Mouse (Mus musculus): ENCODE measurements around the gene Kif28. TPM values are rescaled to one million over a fixed set of nuclear protein-coding genes. Genes with fewer than 3 reads are reported as not detected.
"Not testable (repeated sequence)": the region's sequence is repeated elsewhere in the genome, so short reads cannot be mapped to it uniquely, and the experiment has no call there.

The Kif28 gene
- polyA plus RNA-seq, 1 experiment from 2014 or later: not detected

- no peak overlapping the region for H3K27ac ChIP-seq (ENCODE audit: low read length)
Observed at GRCm38 (mm10) chr1:179743593-179744193, 1.4 kb downstream of the Kif28 start.

GRCm38 (mm10) chr1:179736483-179736882, 8.6 kb downstream of the Kif28 start:
- Histone ChIP-seq H3K4me2 (ENCODE audit: low read depth, low read length) (no peak overlapping the region), H3K27ac (ENCODE audit: low read length) (no peak overlapping the region), H3K9me3 (replicated peaks; ENCODE audit: control insufficient read depth, low read length) (no peaks in the 10 kb centered on the region), H3K36me3 (ENCODE audit: control insufficient read depth, insufficient read depth) (no peaks in the 10 kb centered on the region), H3K4me3 (ENCODE audit: low read depth, low read length) (no peak overlapping the region), H3K4me1 (ENCODE audit: control insufficient read depth, low read depth, low read length) (no peaks in the 10 kb centered on the region), H3K27me3 (ENCODE audit: control insufficient read depth, insufficient read depth, low read depth, low read length) (no peaks in the 10 kb centered on the region), H3K9ac (ENCODE audit: low read depth, low read length) (no peak overlapping the region)
- 58% methylated on average over 3 of the region's 3 CpGs for WGBS (ENCODE audit: insufficient replicate concordance)
- no peak for ATAC-seq (ENCODE audit: low read depth)

More at GRCm38 (mm10) chr1:179743593-179744193, 1.4 kb downstream of the Kif28 start:
- peaks cover 31% of the 10 kb centered on the region for H3K36me3 ChIP-seq (ENCODE audit: control insufficient read depth, insufficient read depth)
- peak; percentile 40 for ATAC-seq (ENCODE audit: low read depth)
- H3K4me3 ChIP-seq (ENCODE audit: low read depth, low read length): no peak overlapping the region
- no peak overlapping the region for H3K4me2 ChIP-seq (ENCODE audit: low read depth, low read length)
- no peak overlapping the region for H3K9ac ChIP-seq (ENCODE audit: low read depth, low read length)
- no peaks in the 10 kb centered on the region for H3K4me1 ChIP-seq (ENCODE audit: control insufficient read depth, low read depth, low read length)
- no peaks in the 10 kb centered on the region for H3K27me3 ChIP-seq (ENCODE audit: control insufficient read depth, insufficient read depth, low read depth, low read length)
- H3K9me3 ChIP-seq (replicated peaks; ENCODE audit: control insufficient read depth, low read length): no peaks in the 10 kb centered on the region
- WGBS (ENCODE audit: insufficient replicate concordance): 75% methylated on average over 4 of the region's 4 CpGs

GRCm38 (mm10) chr1:179734500-179735474, 10.3 kb downstream of the Kif28 start:
- Histone ChIP-seq H3K27ac (ENCODE audit: low read length) (no peak overlapping the region), H3K36me3 (ENCODE audit: control insufficient read depth, insufficient read depth) (no peaks in the 10 kb centered on the region), H3K9ac (ENCODE audit: low read depth, low read length) (no peak overlapping the region), H3K4me2 (ENCODE audit: low read depth, low read length) (no peak overlapping the region), H3K4me1 (ENCODE audit: control insufficient read depth, low read depth, low read length) (no peaks in the 10 kb centered on the region), H3K9me3 (replicated peaks; ENCODE audit: control insufficient read depth, low read length) (no peaks in the 10 kb centered on the region), H3K4me3 (ENCODE audit: low read depth, low read length) (no peak overlapping the region), H3K27me3 (ENCODE audit: control insufficient read depth, insufficient read depth, low read depth, low read length) (no peaks in the 10 kb centered on the region)
- 18% methylated on average over 15 of the region's 15 CpGs for WGBS (ENCODE audit: insufficient replicate concordance)
- no peak for ATAC-seq (ENCODE audit: low read depth)

- Histone ChIP-seq H3K9ac (ENCODE audit: low read depth, low read length) (no peak overlapping the region), H3K27me3 (ENCODE audit: control insufficient read depth, insufficient read depth, low read depth, low read length) (no peaks in the 10 kb centered on the region), H3K4me1 (ENCODE audit: control insufficient read depth, low read depth, low read length) (no peaks in the 10 kb centered on the region), H3K4me2 (ENCODE audit: low read depth, low read length) (no peak overlapping the region), H3K27ac (ENCODE audit: low read length) (no peak overlapping the region), H3K9me3 (replicated peaks; ENCODE audit: control insufficient read depth, low read length) (no peaks in the 10 kb centered on the region), H3K4me3 (ENCODE audit: low read depth, low read length) (no peak overlapping the region), H3K36me3 (ENCODE audit: control insufficient read depth, insufficient read depth) (no peaks in the 10 kb centered on the region)
- no peak for ATAC-seq (ENCODE audit: low read depth)
- 75% methylated on average over 3 of the region's 3 CpGs for WGBS (ENCODE audit: insufficient replicate concordance)
Observed at GRCm38 (mm10) chr1:179731391-179731790, 13.7 kb downstream of the Kif28 start.

- H3K27me3 ChIP-seq (ENCODE audit: control insufficient read depth, insufficient read depth, low read depth, low read length): no peaks in the 10 kb centered on the region
- no peaks in the 10 kb centered on the region for H3K9me3 ChIP-seq (replicated peaks; ENCODE audit: control insufficient read depth, low read length)
- no peak overlapping the region for H3K9ac ChIP-seq (ENCODE audit: low read depth, low read length)
- H3K4me1 ChIP-seq (ENCODE audit: control insufficient read depth, low read depth, low read length): no peaks in the 10 kb centered on the region
- no peak overlapping the region for H3K27ac ChIP-seq (ENCODE audit: low read length)
- H3K36me3 ChIP-seq (ENCODE audit: control insufficient read depth, insufficient read depth): no peaks in the 10 kb centered on the region
- H3K4me2 ChIP-seq (ENCODE audit: low read depth, low read length): no peak overlapping the region
- 69% methylated on average over 10 of the region's 10 CpGs for WGBS (ENCODE audit: insufficient replicate concordance)
- no peak overlapping the region for H3K4me3 ChIP-seq (ENCODE audit: low read depth, low read length)
- no peak for ATAC-seq (ENCODE audit: low read depth)
Observed at GRCm38 (mm10) chr1:179728661-179729060, 16.4 kb downstream of the Kif28 start.

- Histone ChIP-seq H3K27ac (ENCODE audit: low read length) (no peak overlapping the region), H3K9me3 (replicated peaks; ENCODE audit: control insufficient read depth, low read length) (no peaks in the 10 kb centered on the region), H3K4me2 (ENCODE audit: low read depth, low read length) (no peak overlapping the region), H3K9ac (ENCODE audit: low read depth, low read length) (no peak overlapping the region), H3K27me3 (ENCODE audit: control insufficient read depth, insufficient read depth, low read depth, low read length) (no peaks in the 10 kb centered on the region; the same call in 1 of the 2 replicates), H3K4me1 (ENCODE audit: control insufficient read depth, low read depth, low read length) (no peaks in the 10 kb centered on the region), H3K4me3 (ENCODE audit: low read depth, low read length) (no peak overlapping the region), H3K36me3 (ENCODE audit: control insufficient read depth, insufficient read depth) (no peaks in the 10 kb centered on the region)
- 48% methylated on average over 8 of the region's 8 CpGs for WGBS (ENCODE audit: insufficient replicate concordance)
- ATAC-seq (ENCODE audit: low read depth): no peak
Observed at GRCm38 (mm10) chr1:179722811-179723469, 22.1 kb downstream of the Kif28 start.

- Histone ChIP-seq H3K9ac (ENCODE audit: low read depth, low read length) (no peak overlapping the region), H3K9me3 (replicated peaks; ENCODE audit: control insufficient read depth, low read length) (peaks cover 2% of the 10 kb centered on the region; the same call in 1 of the 2 replicates), H3K4me3 (ENCODE audit: low read depth, low read length) (no peak overlapping the region), H3K4me2 (ENCODE audit: low read depth, low read length) (no peak overlapping the region), H3K4me1 (ENCODE audit: control insufficient read depth, low read depth, low read length) (no peaks in the 10 kb centered on the region; the same call in 1 of the 2 replicates), H3K27me3 (ENCODE audit: control insufficient read depth, insufficient read depth, low read depth, low read length) (no peaks in the 10 kb centered on the region), H3K36me3 (ENCODE audit: control insufficient read depth, insufficient read depth) (no peaks in the 10 kb centered on the region), H3K27ac (ENCODE audit: low read length) (no peak overlapping the region)
- ATAC-seq (ENCODE audit: low read depth): peak; percentile 93
- WGBS (ENCODE audit: insufficient replicate concordance): 42% methylated on average over 4 of the region's 4 CpGs
Observed at GRCm38 (mm10) chr1:179715786-179716185, 29.3 kb downstream of the Kif28 start.

GRCm38 (mm10) chr1:179715289-179715688, 29.8 kb downstream of the Kif28 start:
- 53% methylated on average over 4 of the region's 4 CpGs for WGBS (ENCODE audit: insufficient replicate concordance)
- H3K9me3 ChIP-seq (replicated peaks; ENCODE audit: control insufficient read depth, low read length); H3K4me3 ChIP-seq (ENCODE audit: low read depth, low read length); H3K27me3 ChIP-seq (ENCODE audit: control insufficient read depth, insufficient read depth, low read depth, low read length); H3K27ac ChIP-seq (ENCODE audit: low read length); H3K36me3 ChIP-seq (ENCODE audit: control insufficient read depth, insufficient read depth); H3K4me2 ChIP-seq (ENCODE audit: low read depth, low read length); H3K4me1 ChIP-seq (ENCODE audit: control insufficient read depth, low read depth, low read length); H3K9ac ChIP-seq (ENCODE audit: low read depth, low read length): not testable (repeated sequence)
- ATAC-seq (ENCODE audit: low read depth): peak; percentile 71

Data from liver, embryonic 16.5 days (tissue).